9 mouse cellular contexts compared by ENCODE assay signal in the genomic region with DNA sequence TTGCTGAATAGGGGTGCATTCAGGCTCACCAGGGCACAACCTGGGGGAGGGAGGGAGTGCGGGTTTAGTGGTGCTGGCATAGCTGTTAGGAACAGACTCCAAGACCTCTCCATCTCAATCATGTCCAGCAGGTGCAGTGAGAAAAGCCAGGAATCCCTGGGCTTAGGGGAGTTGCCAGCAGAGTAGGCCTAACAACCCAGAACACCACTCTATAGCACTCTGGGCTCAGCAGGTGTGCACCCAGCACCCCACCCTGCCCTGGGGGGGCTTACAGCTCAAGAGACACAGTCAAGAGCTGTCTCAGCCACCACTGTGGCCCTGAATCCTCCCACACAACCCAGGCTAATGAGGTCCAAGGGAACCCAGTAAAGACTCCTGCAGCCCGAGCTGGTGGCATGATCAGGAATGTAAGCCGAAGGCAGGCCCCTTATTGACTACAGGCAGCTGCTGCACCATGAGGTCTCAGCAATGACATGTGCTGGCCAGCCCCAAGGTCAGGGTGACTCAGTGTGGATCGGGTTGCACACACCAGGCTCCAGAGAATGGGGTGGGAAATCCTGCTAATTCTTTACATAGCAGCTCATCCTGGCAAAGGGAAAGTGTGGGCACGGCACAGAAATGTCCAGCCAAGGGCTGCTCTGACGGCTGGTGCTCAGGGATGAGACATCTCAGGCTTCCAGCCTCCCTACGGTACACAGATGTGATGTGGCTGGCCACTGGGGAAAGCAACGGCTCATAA. TPM values are rescaled to one million over a fixed set of nuclear protein-coding genes. Genes with fewer than 3 reads are reported as not detected.
DNase-seq lines count a peak whose midpoint lies in the region; ATAC-seq lines count a peak whose summit lies in the region.
"Had no signal": no experiment of that assay in that cellular context is flagged by ENCODE, and none has a peak within 500 bp of the region (broad histone marks: within the 10 kb centered on the region; RNA-seq: fewer than 3 reads in every experiment).

No protein-coding gene starts in this region.

- no peak overlapping the region for H3K9ac ChIP-seq in kidney, embryonic 16.5 days (replicated peaks; ENCODE audit: low read length)
- peak overlapping the region; percentile 36; the same call in 1 of the 2 replicates for H3K9ac ChIP-seq in embryonic facial prominence, embryonic 13.5 days
- H3K9ac ChIP-seq: lung, embryonic 15.5 days had no signal

- no peak overlapping the region for H3K4me3 ChIP-seq in kidney, embryonic 16.5 days (ENCODE audit: low read length)
- H3K4me3 ChIP-seq in embryonic facial prominence, embryonic 13.5 days = no peak overlapping the region
- H3K4me3 ChIP-seq in limb, embryonic 10.5 days = no peak overlapping the region
- H3K4me3 ChIP-seq: lung, embryonic 15.5 days had no signal

- H3K27me3 ChIP-seq in kidney, embryonic 16.5 days (ENCODE audit: insufficient read depth, low read length) = no peaks in the 10 kb centered on the region
- no peaks in the 10 kb centered on the region; the same call in 1 of the 2 replicates for H3K27me3 ChIP-seq in embryonic facial prominence, embryonic 13.5 days
- H3K27me3 ChIP-seq in limb, embryonic 10.5 days (ENCODE audit: low read depth, poor library complexity, severe bottlenecking) = no peaks in the 10 kb centered on the region
- H3K27me3 ChIP-seq: lung, embryonic 15.5 days had no signal

- peak overlapping the region; percentile 75 for H3K27ac ChIP-seq in kidney, embryonic 16.5 days (ENCODE audit: low read length)
- 0 out of 2 replicates have a peak overlapping the region, but pooled peaks have one; percentile 7 for H3K27ac ChIP-seq in embryonic facial prominence, embryonic 13.5 days
- H3K27ac ChIP-seq in limb, embryonic 10.5 days = peak overlapping the region; percentile 33; the same call in 1 of the 2 replicates
- H3K27ac ChIP-seq: lung, embryonic 15.5 days had no signal

- 22% methylated on average over 8 of the region's 8 CpGs for WGBS in kidney, embryonic 16.5 days
- 44% methylated on average over 8 of the region's 8 CpGs for WGBS in embryonic facial prominence, embryonic 13.5 days
- 48% methylated on average over 8 of the region's 8 CpGs for WGBS in limb, embryonic 10.5 days

- H3K36me3 ChIP-seq in kidney, embryonic 16.5 days (ENCODE audit: insufficient read depth, low read length) = no peaks in the 10 kb centered on the region
- no peaks in the 10 kb centered on the region for H3K36me3 ChIP-seq in embryonic facial prominence, embryonic 13.5 days
- H3K36me3 ChIP-seq in limb, embryonic 10.5 days = no peaks in the 10 kb centered on the region
- H3K36me3 ChIP-seq: lung, embryonic 15.5 days had no signal

- no peak for ATAC-seq in kidney, embryonic 16.5 days (ENCODE audit: low FRiP score, low TSS enrichment)
- no peak for ATAC-seq in embryonic facial prominence, embryonic 13.5 days (ENCODE audit: insufficient number of reproducible peaks, insufficient read depth, low FRiP score, low TSS enrichment, low read depth)
- ATAC-seq in erythroid progenitor cell, adult 5-6 weeks (replicated peaks; ENCODE audit: low FRiP score, poor library complexity, severe bottlenecking) = no peak

- H3K9me3 ChIP-seq in kidney, embryonic 16.5 days (ENCODE audit: low read length) = no peaks in the 10 kb centered on the region
- H3K9me3 ChIP-seq in embryonic facial prominence, embryonic 13.5 days = no peaks in the 10 kb centered on the region
- no peaks in the 10 kb centered on the region for H3K9me3 ChIP-seq in limb, embryonic 10.5 days (replicated peaks)
- H3K9me3 ChIP-seq: lung, embryonic 15.5 days had no signal

- H3K4me1 ChIP-seq in kidney, embryonic 16.5 days (ENCODE audit: insufficient read depth, low read length) = peaks cover 68% of the 10 kb centered on the region
- H3K4me1 ChIP-seq in embryonic facial prominence, embryonic 13.5 days = peaks cover 56% of the 10 kb centered on the region
- H3K4me1 ChIP-seq in limb, embryonic 10.5 days = peaks cover 79% of the 10 kb centered on the region

- no peak for DNase-seq in kidney, adult 11 months
- DNase-seq in Muller cell, postnatal 12 days (ENCODE audit: inconsistent ontology term) = peak; percentile 95
- DNase-seq in limb, embryonic 10.5 days (ENCODE audit: low spot score) = peak; percentile 48
- DNase-seq in testis, postnatal 10 days (ENCODE audit: low spot score) = no peak
- no peak for DNase-seq in frontal cortex, postnatal 25 days (ENCODE audit: low spot score in 2 of 2)

- no peak overlapping the region for H3K4me2 ChIP-seq in kidney, embryonic 16.5 days (replicated peaks; ENCODE audit: low read depth, low read length)
- no peak overlapping the region for H3K4me2 ChIP-seq in embryonic facial prominence, embryonic 13.5 days
- H3K4me2 ChIP-seq: lung, embryonic 15.5 days had no signal

RNA-seq across cellular contexts. Expression of gene Slc7a5, which starts 5.8 kb away (rescaled TPM):
- polyA plus RNA-seq in kidney, embryonic 16.5 days (2015; fragmentation: Nextera tagmentation; extraction: Ambion mirVana) = 15.1 and 17.0 TPM in 2 replicates
- polyA plus RNA-seq in embryonic facial prominence, embryonic 13.5 days (2015; fragmentation: Nextera tagmentation; extraction: Ambion mirVana) = 16.1 and 18.3 TPM in 2 replicates
- 16.8 and 19.3 TPM in 2 replicates for polyA plus RNA-seq in limb, embryonic 10.5 days (2016; fragmentation: Nextera tagmentation; extraction: Ambion mirVana)
- total RNA-seq in erythroid progenitor cell, adult 5-6 weeks (2015; ENCODE audit: low replicate concordance) = 204 and 216 TPM in 2 replicates
- total RNA-seq in erythroid progenitor cell, adult 5-6 weeks (2017; ENCODE audit: low replicate concordance) = 167 and 189 TPM in 2 replicates

RNA-seq across cellular contexts. Expression of gene Car5a, which starts 43.0 kb away (rescaled TPM):
- polyA plus RNA-seq in kidney, embryonic 16.5 days (2015; fragmentation: Nextera tagmentation; extraction: Ambion mirVana) = not detected in 2 replicates
- polyA plus RNA-seq in embryonic facial prominence, embryonic 13.5 days (2015; fragmentation: Nextera tagmentation; extraction: Ambion mirVana) = not detected in 2 replicates
- 0.20 TPM in 1 of 2 replicates, not detected in the other for polyA plus RNA-seq in limb, embryonic 10.5 days (2016; fragmentation: Nextera tagmentation; extraction: Ambion mirVana)
- total RNA-seq in erythroid progenitor cell, adult 5-6 weeks (2015; ENCODE audit: low replicate concordance) = not detected in 2 replicates
- total RNA-seq in erythroid progenitor cell, adult 5-6 weeks (2017; ENCODE audit: low replicate concordance) = not detected in 2 replicates
- polyA plus RNA-seq: lung, embryonic 15.5 days had no signal

RNA-seq across cellular contexts. Expression of gene Banp, which starts 47.9 kb away (rescaled TPM):
- 50.7 TPM in 2 replicates for polyA plus RNA-seq in kidney, embryonic 16.5 days (2015; fragmentation: Nextera tagmentation; extraction: Ambion mirVana)
- 42.6 and 49.4 TPM in 2 replicates for polyA plus RNA-seq in embryonic facial prominence, embryonic 13.5 days (2015; fragmentation: Nextera tagmentation; extraction: Ambion mirVana)
- polyA plus RNA-seq in limb, embryonic 10.5 days (2016; fragmentation: Nextera tagmentation; extraction: Ambion mirVana) = 55.4 and 60.0 TPM in 2 replicates
- 16.3 and 41.1 TPM in 2 replicates for total RNA-seq in erythroid progenitor cell, adult 5-6 weeks (2015; ENCODE audit: low replicate concordance)
- total RNA-seq in erythroid progenitor cell, adult 5-6 weeks (2017; ENCODE audit: low replicate concordance) = 42.2 and 94.6 TPM in 2 replicates

Comparison
In these comparisons a context has a peak if more than half of its experiments do, and no peak if none do; other contexts are left out.
1. H3K27ac ChIP-seq: peak in every context shown above with its lines; median percentile 75 in kidney, embryonic 16.5 days; 33 in limb, embryonic 10.5 days; 7 in embryonic facial prominence, embryonic 13.5 days.
2. DNase-seq: peak in Muller cell, postnatal 12 days (single experiment) and limb, embryonic 10.5 days (single experiment); none in kidney, adult 11 months (single experiment), testis, postnatal 10 days (single experiment) and frontal cortex, postnatal 25 days (0 of 2).